ENCODE assay signal across 24 mouse cellular contexts in the genomic region with DNA sequence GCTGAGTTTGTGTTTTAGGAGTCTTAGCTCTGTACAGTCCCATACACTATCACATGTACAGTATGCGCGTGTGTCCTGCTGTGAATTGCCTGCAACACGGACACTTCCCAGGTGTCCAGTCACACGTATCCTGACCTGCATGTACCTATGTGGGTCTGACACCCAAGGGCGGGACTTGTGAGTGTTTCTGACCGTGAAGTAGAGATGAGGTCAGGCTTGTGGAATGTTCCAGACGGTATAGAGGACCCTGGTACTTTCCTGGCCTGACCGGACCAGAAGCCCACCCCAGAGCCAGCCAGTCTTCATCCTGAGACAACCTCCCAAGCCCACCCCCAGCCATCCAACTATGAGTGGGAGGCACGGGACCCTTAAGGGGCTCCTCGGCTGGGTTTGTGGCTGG. TPM values are rescaled to one million over a fixed set of nuclear protein-coding genes. Genes with fewer than 3 reads are reported as not detected.
DNase-seq lines count a peak whose midpoint lies in the region; ATAC-seq lines count a peak whose summit lies in the region.
"Had no signal": no experiment of that assay in that cellular context is flagged by ENCODE, and none has a peak within 500 bp of the region (broad histone marks: within the 10 kb centered on the region; RNA-seq: fewer than 3 reads in every experiment).

No protein-coding gene starts in this region.

- H3K4me1 ChIP-seq in liver, embryonic 13.5 days (replicated peaks) = peaks cover 68% of the 10 kb centered on the region
- H3K4me1 ChIP-seq in lung, embryonic 16.5 days (replicated peaks; ENCODE audit: control insufficient read depth, insufficient read depth, low read length) = peaks cover 41% of the 10 kb centered on the region
- H3K4me1 ChIP-seq in hindbrain, embryonic 10.5 days (replicated peaks) = peaks cover 25% of the 10 kb centered on the region
- H3K4me1 ChIP-seq: hindbrain, embryonic 15.5 days had no signal

- H3K9ac ChIP-seq in liver, embryonic 13.5 days = no peak overlapping the region
- H3K9ac ChIP-seq in lung, embryonic 16.5 days (ENCODE audit: low read length) = peak overlapping the region; percentile 57
- H3K9ac ChIP-seq: heart, embryonic 15.5 days; hindbrain, embryonic 15.5 days; midbrain, embryonic 13.5 days; neural tube, embryonic 12.5 days; stomach, embryonic 15.5 days had no signal

- peaks cover 7% of the 10 kb centered on the region for H3K9me3 ChIP-seq in liver, embryonic 13.5 days (replicated peaks)
- no peaks in the 10 kb centered on the region; the same call in 1 of the 2 replicates for H3K9me3 ChIP-seq in lung, embryonic 16.5 days (ENCODE audit: control insufficient read depth, low read length)
- peaks cover 15% of the 10 kb centered on the region for H3K9me3 ChIP-seq in hindbrain, embryonic 10.5 days
- H3K9me3 ChIP-seq: limb, embryonic 10.5 days; stomach, embryonic 15.5 days had no signal

- H3K36me3 ChIP-seq in liver, embryonic 13.5 days = peaks cover 60% of the 10 kb centered on the region
- H3K36me3 ChIP-seq in lung, embryonic 16.5 days (ENCODE audit: control insufficient read depth, insufficient read depth, low read length) = peaks cover 3% of the 10 kb centered on the region; the same call in 1 of the 2 replicates
- H3K36me3 ChIP-seq in macrophage (ENCODE audit: inconsistent target) = peaks cover 29% of the 10 kb centered on the region; the same call in 1 of the 2 replicates
- peaks cover 15% of the 10 kb centered on the region for H3K36me3 ChIP-seq in hindbrain, embryonic 10.5 days
- H3K36me3 ChIP-seq: limb, embryonic 10.5 days; stomach, embryonic 15.5 days had no signal

- ATAC-seq in liver, embryonic 13.5 days (ENCODE audit: low read depth) = no peak
- no peak for ATAC-seq in lung, embryonic 16.5 days (ENCODE audit: low read depth)
- ATAC-seq: midbrain, embryonic 13.5 days had no signal

- WGBS in liver, embryonic 13.5 days (ENCODE audit: insufficient replicate concordance) = 81% methylated on average over 10 of the region's 10 CpGs
- WGBS in lung, embryonic 16.5 days = 49% methylated on average over 10 of the region's 10 CpGs
- 89% methylated on average over 10 of the region's 10 CpGs for WGBS in macrophage (ENCODE audit: missing documents)
- WGBS in hindbrain, embryonic 10.5 days = 83% methylated on average over 10 of the region's 10 CpGs

- H3K27me3 ChIP-seq in liver, embryonic 13.5 days = peaks cover 19% of the 10 kb centered on the region
- peaks cover 23% of the 10 kb centered on the region for H3K27me3 ChIP-seq in lung, embryonic 16.5 days (ENCODE audit: control insufficient read depth, insufficient read depth, low read depth, low read length)
- H3K27me3 ChIP-seq in hindbrain, embryonic 10.5 days (ENCODE audit: insufficient read depth, poor library complexity, severe bottlenecking) = peaks cover 88% of the 10 kb centered on the region
- H3K27me3 ChIP-seq: CH12.LX, Patski had no signal

- peak overlapping the region; percentile 78; the same call in 1 of the 2 replicates for H3K4me2 ChIP-seq in liver, embryonic 13.5 days
- H3K4me2 ChIP-seq in lung, embryonic 16.5 days (ENCODE audit: low read depth, low read length) = 0 out of 2 replicates have a peak overlapping the region, but pooled peaks have one; percentile 12
- H3K4me2 ChIP-seq: heart, embryonic 15.5 days; hindbrain, embryonic 15.5 days; midbrain, embryonic 13.5 days; neural tube, embryonic 12.5 days; stomach, embryonic 15.5 days had no signal

- peak overlapping the region; percentile 84 for H3K27ac ChIP-seq in liver, embryonic 13.5 days
- peak overlapping the region; percentile 41; the same call in 1 of the 2 replicates for H3K27ac ChIP-seq in lung, embryonic 16.5 days (ENCODE audit: low read length)
- H3K27ac ChIP-seq in macrophage = peak overlapping the region; percentile 97; the same call in 1 of the 2 replicates
- no peak overlapping the region for H3K27ac ChIP-seq in hindbrain, embryonic 10.5 days
- H3K27ac ChIP-seq: embryonic facial prominence, embryonic 10.5 days; heart, adult 2 months; heart, embryonic 15.5 days; hindbrain, embryonic 15.5 days; kidney, postnatal 0 days; midbrain, embryonic 13.5 days; neural tube, embryonic 12.5 days; stomach, embryonic 15.5 days had no signal

- H3K79me2 ChIP-seq in macrophage (ENCODE audit: inconsistent target) = peaks cover 41% of the 10 kb centered on the region

- no peak overlapping the region for H3K4me3 ChIP-seq in liver, embryonic 13.5 days (replicated peaks)
- 0 out of 2 replicates have a peak overlapping the region, but pooled peaks have one; percentile 4 for H3K4me3 ChIP-seq in lung, embryonic 16.5 days (ENCODE audit: low read length)
- no peak overlapping the region for H3K4me3 ChIP-seq in macrophage (ENCODE audit: inconsistent target)
- H3K4me3 ChIP-seq in hindbrain, embryonic 10.5 days = no peak overlapping the region
- H3K4me3 ChIP-seq: heart, adult 2 months; heart, embryonic 15.5 days; hindbrain, embryonic 15.5 days; limb, embryonic 10.5 days; midbrain, embryonic 13.5 days; neural tube, embryonic 12.5 days; stomach, embryonic 15.5 days had no signal

- peak; percentile 80 to 81 for DNase-seq in lung, adult 18-20 months
- DNase-seq in lung, postnatal 14 days = no peak
- DNase-seq in liver, embryonic 13.5 days = no peak
- DNase-seq in hindbrain, embryonic 10.5 days (ENCODE audit: low spot score) = no peak
- no peak for DNase-seq in urinary bladder, postnatal 14 days (ENCODE audit: low spot score)
- DNase-seq: cerebellum, adult 11 months; cerebellum, adult 9-11 months; gastrocnemius, postnatal 25 days; heart, adult 2 months; heart, postnatal 4 days; kidney, adult 2 months; right cerebral cortex, postnatal 14 days had no signal

RNA-seq across cellular contexts. Expression of a gene that starts 0.9 kb away (rescaled TPM):
- polyA plus RNA-seq in liver, embryonic 13.5 days (2015; fragmentation: Nextera tagmentation; extraction: Ambion mirVana) = 14.3 and 14.9 TPM in 2 replicates
- 18.1 and 21.8 TPM in 2 replicates for polyA plus RNA-seq in lung, embryonic 16.5 days (2015; fragmentation: Nextera tagmentation; extraction: Ambion mirVana)
- 100 to 1,000 TPM in 23 of 26 experiments, 10 to 100 TPM in 3; 60.1 to 650 (median 256) TPM for total RNA-seq in macrophage (2018; cell fraction: chromatin; rRNA removed)
- 100 to 1,000 TPM in 7 of 26 experiments, 10 to 100 TPM in 19; 38.3 to 135 (median 73.0) TPM for total RNA-seq in macrophage (2018; cell fraction: cytosol; rRNA removed)
- total RNA-seq in macrophage (2018; cell fraction: nucleus; rRNA removed) = 100 to 1,000 TPM in 19 of 26 experiments, 10 to 100 TPM in 7; 53.9 to 429 (median 152) TPM
- 56.2 to 124 TPM (median 74.2 TPM) in 3 replicates for polyA plus RNA-seq in macrophage (2018)
- polyA plus RNA-seq in hindbrain, embryonic 10.5 days (2016; fragmentation: Nextera tagmentation; extraction: Ambion mirVana) = 8.4 and 9.0 TPM in 2 replicates

RNA-seq across cellular contexts. Expression of a gene that starts 19.3 kb away (rescaled TPM):
- 6.3 and 7.4 TPM in 2 replicates for polyA plus RNA-seq in liver, embryonic 13.5 days (2015; fragmentation: Nextera tagmentation; extraction: Ambion mirVana)
- polyA plus RNA-seq in lung, embryonic 16.5 days (2015; fragmentation: Nextera tagmentation; extraction: Ambion mirVana) = 4.9 and 5.6 TPM in 2 replicates
- total RNA-seq in macrophage (2018; cell fraction: chromatin; rRNA removed) = 10 to 100 TPM; 13.8 to 55.3 (median 40.0) TPM
- 1 to 10 TPM; 2.5 to 9.0 (median 5.6) TPM for total RNA-seq in macrophage (2018; cell fraction: cytosol; rRNA removed)
- total RNA-seq in macrophage (2018; cell fraction: nucleus; rRNA removed) = 10 to 100 TPM in 25 of 26 experiments, 1 to 10 TPM in 1; 8.8 to 34.3 (median 23.0) TPM
- 3.3 to 10.6 TPM (median 4.0 TPM) in 3 replicates for polyA plus RNA-seq in macrophage (2018)
- 4.4 and 6.0 TPM in 2 replicates for polyA plus RNA-seq in hindbrain, embryonic 10.5 days (2016; fragmentation: Nextera tagmentation; extraction: Ambion mirVana)

RNA-seq across cellular contexts. Expression of a gene that starts 24.0 kb away (rescaled TPM):
- polyA plus RNA-seq in liver, embryonic 13.5 days (2015; fragmentation: Nextera tagmentation; extraction: Ambion mirVana) = 120 and 122 TPM in 2 replicates
- 194 and 210 TPM in 2 replicates for polyA plus RNA-seq in lung, embryonic 16.5 days (2015; fragmentation: Nextera tagmentation; extraction: Ambion mirVana)
- 10 to 100 TPM in 15 of 26 experiments, 1 to 10 TPM in 11; 2.7 to 32.6 (median 15.8) TPM for total RNA-seq in macrophage (2018; cell fraction: chromatin; rRNA removed)
- 10 to 100 TPM; 24.1 to 50.6 (median 34.6) TPM for total RNA-seq in macrophage (2018; cell fraction: cytosol; rRNA removed)
- 10 to 100 TPM in 17 of 26 experiments, 1 to 10 TPM in 9; 5.7 to 31.9 (median 11.6) TPM for total RNA-seq in macrophage (2018; cell fraction: nucleus; rRNA removed)
- 51.6 to 65.8 TPM (median 54.3 TPM) in 3 replicates for polyA plus RNA-seq in macrophage (2018)
- polyA plus RNA-seq in hindbrain, embryonic 10.5 days (2016; fragmentation: Nextera tagmentation; extraction: Ambion mirVana) = 261 and 268 TPM in 2 replicates

RNA-seq across cellular contexts. Expression of a gene that starts 27.2 kb away (rescaled TPM):
- polyA plus RNA-seq in liver, embryonic 13.5 days (2015; fragmentation: Nextera tagmentation; extraction: Ambion mirVana) = 45.8 and 49.6 TPM in 2 replicates
- 401 and 405 TPM in 2 replicates for polyA plus RNA-seq in lung, embryonic 16.5 days (2015; fragmentation: Nextera tagmentation; extraction: Ambion mirVana)
- total RNA-seq in macrophage (2018; cell fraction: chromatin; rRNA removed) = 10 to 100 TPM in 1 of 26 experiments, 1 to 10 TPM in 15, under 1 TPM in 10; 0.44 to 23.6 (median 1.4) TPM
- total RNA-seq in macrophage (2018; cell fraction: cytosol; rRNA removed) = 1 to 10 TPM; 2.0 to 8.6 (median 4.4) TPM
- 1 to 10 TPM in 24 of 26 experiments, under 1 TPM in 2; 0.29 to 5.9 (median 2.2) TPM for total RNA-seq in macrophage (2018; cell fraction: nucleus; rRNA removed)
- polyA plus RNA-seq in macrophage (2018) = 4.0 to 9.8 TPM (median 4.7 TPM) in 3 replicates
- 201 and 223 TPM in 2 replicates for polyA plus RNA-seq in hindbrain, embryonic 10.5 days (2016; fragmentation: Nextera tagmentation; extraction: Ambion mirVana)

RNA-seq across cellular contexts. Expression of a gene that starts 31.4 kb away (rescaled TPM):
- 677 TPM in 2 replicates for polyA plus RNA-seq in liver, embryonic 13.5 days (2015; fragmentation: Nextera tagmentation; extraction: Ambion mirVana)
- 554 and 585 TPM in 2 replicates for polyA plus RNA-seq in lung, embryonic 16.5 days (2015; fragmentation: Nextera tagmentation; extraction: Ambion mirVana)
- total RNA-seq in macrophage (2018; cell fraction: chromatin; rRNA removed) = 100 to 1,000 TPM in 8 of 26 experiments, 10 to 100 TPM in 18; 25.2 to 137 (median 85.2) TPM
- total RNA-seq in macrophage (2018; cell fraction: cytosol; rRNA removed) = 100 to 1,000 TPM; 389 to 647 (median 497) TPM
- total RNA-seq in macrophage (2018; cell fraction: nucleus; rRNA removed) = 100 to 1,000 TPM in 20 of 26 experiments, 10 to 100 TPM in 6; 53.9 to 194 (median 123) TPM
- polyA plus RNA-seq in macrophage (2018) = 427 to 512 TPM (median 481 TPM) in 3 replicates
- 681 and 705 TPM in 2 replicates for polyA plus RNA-seq in hindbrain, embryonic 10.5 days (2016; fragmentation: Nextera tagmentation; extraction: Ambion mirVana)

Comparison
In these comparisons a context has a peak if more than half of its experiments do, and no peak if none do; other contexts are left out.
1. DNase-seq: peak in lung, adult 18-20 months (2 of 2); none in lung, postnatal 14 days (single experiment), liver, embryonic 13.5 days (single experiment), hindbrain, embryonic 10.5 days (single experiment) and urinary bladder, postnatal 14 days (single experiment).